Mouse (Mus musculus) naive thymus-derived CD4-positive, alpha-beta T cell, adult 2 months (primary cell): ENCODE results near the gene Ggn.
A peak's percentile ranks its signal among the peaks of the same experiment; 100 is the strongest.
"Not testable (repeated sequence)": the region's sequence is repeated elsewhere in the genome, so short reads cannot be mapped to it uniquely, and the experiment has no call there.

Source experiments
- DNase-seq: peaks from one replicate; pipeline ENCODE4 v3.0.0-alpha.2; 2011; ENCODE audit warnings: low read depth

Gene Ggn

GRCm38 (mm10) chr7:29162294-29162693, 7.7 kb upstream of the Ggn start:
- no peak for DNase-seq

DNA sequence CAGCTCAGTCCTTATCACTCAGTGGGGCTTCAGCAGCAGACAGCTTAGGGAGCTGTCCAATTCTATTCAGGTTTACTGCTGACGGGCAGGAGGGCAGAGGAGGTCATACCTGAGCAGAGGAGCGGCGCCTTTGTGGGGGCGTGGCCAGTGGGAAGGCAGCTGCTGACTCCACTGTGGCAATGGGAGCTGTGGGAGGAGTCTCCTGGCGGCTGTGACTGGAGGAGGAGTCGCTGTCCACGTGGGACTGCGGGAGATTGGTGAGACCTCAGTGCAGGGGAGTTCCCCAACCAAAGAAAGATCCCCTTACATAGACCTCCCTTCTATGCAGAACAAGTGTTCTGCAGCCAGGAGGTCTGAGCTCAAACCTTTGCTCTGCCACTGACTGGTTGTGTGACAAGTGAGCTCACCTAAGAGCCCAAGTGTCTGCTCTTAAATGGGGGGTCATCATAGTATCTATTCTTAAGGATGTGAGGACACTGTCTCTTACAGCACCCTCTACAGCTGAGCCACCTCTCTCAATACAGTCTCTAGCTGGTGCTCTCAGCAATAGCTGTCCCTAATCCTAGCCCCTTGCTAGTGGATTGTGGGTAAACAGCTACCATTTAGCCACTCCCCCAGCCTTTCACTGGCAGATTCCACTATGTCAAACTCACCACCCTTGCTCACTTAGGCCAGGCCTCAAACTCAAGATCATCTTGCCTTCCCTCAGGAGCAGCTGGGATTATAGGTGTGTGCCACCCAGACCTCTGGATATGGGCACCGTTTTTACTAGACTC, 7.1 kb upstream of the Ggn start:
- peak; percentile 49 for DNase-seq

DNA sequence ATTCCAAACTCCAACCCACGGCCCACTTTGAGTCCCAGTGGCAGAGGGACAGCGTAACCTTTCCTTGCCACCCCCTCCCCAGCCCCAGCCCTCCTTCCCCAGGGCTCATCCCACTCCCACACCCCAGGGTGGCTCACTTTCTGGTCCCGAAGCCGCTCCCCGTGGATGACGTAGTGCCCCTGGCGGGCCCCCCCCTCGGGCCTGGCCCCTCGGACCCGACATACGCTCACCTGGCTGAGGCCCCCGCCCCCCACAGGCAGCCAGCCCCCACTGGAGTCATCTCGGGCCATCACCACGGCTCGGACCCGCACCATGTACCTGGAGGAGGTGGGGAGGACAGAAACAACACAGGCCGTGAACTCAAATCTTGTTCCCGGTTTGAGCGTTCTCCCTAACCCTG, 2.4 kb upstream of the Ggn start:
- DNase-seq, result no peak

DNA sequence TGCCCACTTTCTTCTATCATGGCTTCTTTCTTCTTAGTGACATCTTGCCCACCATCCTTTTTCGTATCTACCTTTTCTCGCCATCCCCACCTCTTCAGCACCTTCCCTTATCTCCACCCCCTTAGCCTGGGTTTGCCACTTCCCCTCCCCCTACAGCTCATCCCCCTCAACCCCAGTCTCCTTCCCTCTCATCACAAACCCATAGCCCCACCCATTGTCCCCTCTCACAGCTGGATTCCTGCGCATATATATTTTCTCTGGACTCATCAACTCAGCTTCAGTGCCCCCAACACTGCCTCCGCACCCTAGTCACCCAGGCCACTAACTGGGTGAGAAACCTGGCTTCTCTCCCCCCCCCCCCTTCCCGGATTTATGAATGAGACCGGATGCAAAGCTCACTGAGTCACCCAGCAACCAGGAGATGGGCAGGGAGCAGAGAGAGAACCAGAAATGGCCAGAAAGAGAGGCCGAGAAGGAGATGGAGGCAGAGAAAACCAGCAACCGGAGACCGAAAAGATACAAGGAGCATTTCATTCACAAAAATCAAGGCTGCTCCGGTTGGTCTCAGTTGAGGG, 1.8 kb upstream of the Ggn start:
- no peak for DNase-seq

- DNase-seq, result no peak
These were observed 1.2 kb upstream of the Ggn start for GRCm38 (mm10) chr7:29168791-29169230.

GRCm38 (mm10) chr7:29169231-29170065, 562 bp upstream of the Ggn start:
- DNase-seq, result no peak

DNA sequence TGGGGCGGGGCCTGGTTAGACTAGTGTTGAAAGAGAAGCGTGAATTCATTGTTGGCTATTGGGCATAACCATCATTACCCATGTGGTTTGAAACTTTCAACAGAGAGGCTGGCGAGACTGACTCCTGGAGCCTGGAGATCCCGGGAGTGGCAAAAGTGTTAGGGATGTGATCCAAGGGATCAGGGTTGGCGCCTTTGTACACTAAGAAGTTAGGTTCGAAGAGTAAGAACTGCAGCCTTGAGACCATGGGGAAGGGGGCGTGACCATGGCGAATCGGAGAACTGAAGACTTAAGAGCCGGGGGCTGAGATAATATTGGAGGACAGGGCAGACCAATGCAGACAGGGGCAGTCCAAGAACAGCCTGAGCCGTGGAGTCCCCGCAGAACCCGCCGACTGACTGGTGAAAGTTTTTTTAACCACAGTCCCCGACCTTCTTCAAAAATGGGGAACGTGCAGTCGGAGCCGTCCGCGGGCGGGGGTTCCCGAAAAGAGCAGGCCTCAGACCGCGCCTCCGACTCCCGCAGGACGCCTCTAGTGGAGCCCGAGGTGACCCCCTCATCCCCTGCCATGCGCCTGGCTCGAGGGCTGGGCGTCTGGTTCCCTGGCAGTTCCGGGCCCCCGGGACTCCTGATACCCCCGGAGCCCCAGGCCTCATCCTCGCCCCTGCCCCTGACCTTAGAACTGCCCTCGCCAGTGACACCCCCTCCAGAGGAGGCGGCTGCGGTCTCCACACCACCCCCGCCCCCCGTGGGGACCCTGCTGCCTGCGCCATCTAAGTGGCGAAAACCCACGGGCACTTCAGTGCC, 948 bp downstream of the Ggn start:
- DNase-seq, result peak; percentile 43

- DNase-seq, result peak; percentile 28
These were observed 1.6 kb downstream of the Ggn start for GRCm38 (mm10) chr7:29171562-29172097.

- peak; percentile 17 for DNase-seq
These were observed 2.5 kb downstream of the Ggn start for GRCm38 (mm10) chr7:29172390-29173016.

GRCm38 (mm10) chr7:29178106-29178505, 8.1 kb downstream of the Ggn start:
- peak; percentile 52 for DNase-seq

DNA sequence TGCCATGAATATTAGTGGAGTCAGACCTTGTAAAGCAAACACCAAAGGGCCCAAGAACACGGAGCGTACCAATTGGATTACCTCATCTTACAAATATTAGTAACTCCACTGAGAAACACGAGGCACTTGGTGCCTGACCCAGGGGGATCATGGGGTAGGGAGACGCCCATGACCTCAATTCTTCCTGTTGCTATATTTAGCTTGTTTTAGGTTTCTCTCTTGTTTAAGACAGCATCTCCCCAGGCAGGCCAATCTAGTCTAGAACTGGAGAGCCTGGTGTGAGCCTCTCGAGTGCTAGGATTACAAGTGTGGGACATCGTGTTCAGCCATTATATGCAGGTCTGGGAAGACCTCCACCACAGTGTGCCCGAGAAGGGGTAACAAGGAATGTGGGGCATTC, 9.3 kb downstream of the Ggn start:
- DNase-seq, result peak; percentile 57

GRCm38 (mm10) chr7:29180077-29180853, 10.3 kb downstream of the Ggn start, which contains the start of gene Psmd8:
TSS of gene Psmd8 (minus strand) at chr7:29180701.
- peak; percentile 98 for DNase-seq

DNA sequence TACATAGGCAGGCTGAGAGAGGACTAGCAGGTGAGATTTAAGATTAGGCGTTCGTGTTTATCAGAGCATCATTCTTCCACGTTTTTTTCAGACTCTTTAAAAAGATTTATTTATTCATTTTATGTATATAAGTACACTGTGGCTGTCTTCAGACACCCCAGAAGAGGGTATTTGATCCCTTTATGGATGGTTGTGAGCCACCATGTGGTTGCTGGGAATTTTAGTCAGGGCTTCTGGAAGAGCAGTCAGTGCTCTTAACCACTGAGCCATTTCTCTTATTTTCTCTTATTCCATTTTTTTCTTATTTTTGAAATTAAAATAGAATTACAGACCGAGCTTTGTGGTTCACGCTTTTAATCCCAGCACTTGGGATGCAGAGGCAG, 10.8 kb downstream of the Ggn start:
- DNase-seq, result no peak

DNA sequence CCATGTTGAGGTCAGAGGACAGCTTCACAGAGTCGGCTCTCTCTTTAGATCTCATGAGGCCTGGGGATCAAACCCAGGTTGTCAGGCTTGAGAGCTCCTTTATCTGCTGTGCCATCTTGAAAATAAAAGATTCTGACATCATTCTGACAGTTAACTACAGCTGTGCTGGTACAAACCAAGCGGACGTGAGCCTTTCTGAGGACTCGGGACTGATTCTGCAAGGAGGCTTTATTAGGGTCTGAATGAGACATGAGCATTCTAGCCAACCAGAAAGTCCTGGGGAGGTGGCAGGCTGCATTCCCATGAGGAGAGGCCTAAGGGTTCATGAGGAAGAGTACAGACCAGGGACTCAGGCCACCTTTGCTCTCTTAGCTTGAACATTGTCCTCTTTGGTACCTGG, 11.3 kb downstream of the Ggn start:
- not testable (repeated sequence) for DNase-seq

DNA sequence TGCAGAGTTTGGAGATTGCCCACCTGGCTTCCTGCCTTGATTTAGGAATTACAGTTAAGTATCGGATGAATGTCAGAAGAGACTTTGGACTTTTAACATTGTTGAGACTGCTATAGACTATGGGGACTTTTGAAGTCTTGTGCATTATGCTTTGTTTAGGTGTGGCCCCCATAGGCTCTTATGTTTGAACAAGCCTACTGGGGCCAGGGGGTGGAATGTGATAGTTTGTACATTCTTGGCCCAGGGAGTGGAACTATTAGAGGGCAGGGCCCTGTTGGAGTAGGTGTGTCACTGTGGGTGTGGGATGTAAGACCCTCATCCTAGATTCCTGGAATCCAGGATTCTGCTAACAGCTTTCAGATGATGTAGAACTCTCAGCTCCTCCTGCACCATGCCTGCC, 24.2 kb downstream of the Ggn start:
- DNase-seq, result not testable (repeated sequence)

DNA sequence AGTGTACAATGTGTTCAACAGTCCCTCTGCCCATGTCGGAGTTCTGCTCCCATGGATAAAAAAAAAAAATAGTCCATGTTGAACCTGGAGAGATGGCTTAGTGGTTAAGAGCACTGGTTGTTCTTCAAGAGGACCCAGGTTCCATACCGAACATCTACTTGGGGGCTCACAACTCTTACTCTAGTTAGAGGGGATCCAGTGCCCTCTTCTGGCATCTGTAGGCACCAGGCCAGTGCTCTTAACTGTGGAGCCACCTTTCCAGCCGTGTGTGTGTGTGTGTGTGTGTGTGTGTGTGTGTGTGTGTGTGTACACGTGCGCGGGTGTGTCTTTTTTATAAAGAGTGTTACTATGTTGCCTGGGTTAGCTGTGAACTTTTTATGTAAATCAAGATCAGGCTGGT, 32.6 kb downstream of the Ggn start:
- DNase-seq, result no peak

DNA sequence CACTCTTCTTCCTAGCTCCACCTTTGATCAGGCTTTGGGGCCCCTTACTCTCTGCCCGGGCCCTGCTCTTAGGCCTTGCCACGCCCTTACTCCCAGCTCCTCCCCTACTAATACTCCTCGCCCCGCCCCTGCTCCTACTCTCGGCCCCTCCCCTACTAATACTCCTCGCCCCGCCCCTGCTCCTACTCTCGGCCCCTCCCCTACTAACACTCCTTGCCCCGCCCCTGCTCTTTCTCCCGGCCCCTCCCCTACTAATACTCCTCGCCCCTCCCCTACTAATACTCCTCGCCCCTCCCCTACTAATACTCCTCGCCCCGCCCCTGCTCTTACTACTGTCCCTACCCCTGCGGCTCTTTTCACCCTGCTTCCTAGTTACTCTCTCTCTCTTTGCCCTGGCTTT, 41.0 kb downstream of the Ggn start:
- peak; percentile 38 for DNase-seq

- peak; percentile 90 for DNase-seq
These were observed 41.6 kb downstream of the Ggn start for GRCm38 (mm10) chr7:29211415-29212198.

DNA sequence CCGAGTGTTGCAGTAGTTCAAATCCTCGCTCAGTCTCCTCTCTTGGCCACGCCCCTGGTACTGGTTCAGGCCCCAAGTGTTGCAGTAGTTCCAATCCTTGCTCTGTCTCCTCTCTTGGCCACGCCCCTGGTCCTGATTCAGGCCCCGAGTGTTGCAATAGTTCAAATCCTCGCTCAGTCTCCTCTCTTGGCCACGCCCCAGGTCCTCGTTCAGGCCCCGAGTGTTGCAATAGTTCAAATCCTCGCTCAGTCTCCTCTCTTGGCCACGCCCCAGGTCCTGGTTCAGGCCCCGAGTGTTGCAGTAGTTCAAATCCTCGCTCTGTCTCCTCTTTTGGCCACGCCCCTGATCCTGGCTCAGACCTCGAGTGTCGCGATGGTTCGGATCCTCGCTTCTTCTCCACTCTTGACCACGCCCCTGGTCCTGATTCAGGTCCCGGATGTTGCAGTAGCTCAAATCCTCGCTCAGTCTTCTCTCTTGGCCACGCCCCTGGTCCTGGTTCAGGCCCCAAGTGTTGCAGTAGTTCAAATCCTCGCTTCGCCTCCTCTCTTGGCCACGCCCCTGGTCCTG, 42.3 kb downstream of the Ggn start:
- no peak for DNase-seq
